Mouse (Mus musculus): ENCODE results near the gene Lrriq4. TPM values are rescaled to one million over a fixed set of nuclear protein-coding genes. Genes with fewer than 3 reads are reported as not detected.

Gene Lrriq4
- polyA plus RNA-seq, 1 experiment: not detected

DNA sequence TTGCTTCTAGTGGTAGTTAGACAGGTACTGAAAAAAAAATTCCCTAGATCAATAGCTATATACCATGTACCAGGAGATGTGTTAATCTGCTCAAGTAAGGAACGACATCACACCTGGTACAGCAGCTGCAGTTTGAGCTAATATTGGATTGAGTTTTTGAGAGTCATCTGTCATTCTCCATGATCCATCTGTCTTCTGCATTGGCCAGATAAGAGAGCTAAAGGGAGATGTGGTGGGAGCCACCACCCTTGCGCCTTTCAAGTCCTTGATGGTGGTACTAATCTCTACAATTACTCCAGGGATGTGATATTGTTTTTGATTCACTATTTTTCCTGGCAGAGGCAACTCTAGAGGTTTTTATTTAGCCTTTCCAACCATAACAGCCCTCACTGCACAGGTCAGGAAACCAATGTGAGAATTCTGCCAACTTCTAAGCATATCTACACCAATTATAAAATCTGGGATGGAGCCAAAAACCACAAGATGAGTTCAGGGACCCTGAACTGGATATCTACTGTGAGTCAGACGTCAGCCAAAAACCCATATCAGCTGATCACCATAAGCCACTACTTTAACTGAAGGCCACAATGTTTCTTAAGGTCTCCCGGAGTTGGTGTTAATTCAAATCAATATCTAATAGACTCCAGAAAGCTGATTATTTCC is 62.4 kb downstream of the Lrriq4 start:
- Histone ChIP-seq H3K27ac (ENCODE audit: insufficient read depth, low read depth, low read length) (no peak overlapping the region), H3K4me3 (ENCODE audit: insufficient read depth, low read length) (no peak overlapping the region)
- TF ChIP-seq CTCF (IDR thresholded peaks at IDR 0.05; ENCODE audit: low read depth, low read length): no peak
- no peak for TF ChIP-seq POLR2A (IDR thresholded peaks at IDR 0.05; ENCODE audit: borderline replicate concordance, low read depth, low read length)

DNA sequence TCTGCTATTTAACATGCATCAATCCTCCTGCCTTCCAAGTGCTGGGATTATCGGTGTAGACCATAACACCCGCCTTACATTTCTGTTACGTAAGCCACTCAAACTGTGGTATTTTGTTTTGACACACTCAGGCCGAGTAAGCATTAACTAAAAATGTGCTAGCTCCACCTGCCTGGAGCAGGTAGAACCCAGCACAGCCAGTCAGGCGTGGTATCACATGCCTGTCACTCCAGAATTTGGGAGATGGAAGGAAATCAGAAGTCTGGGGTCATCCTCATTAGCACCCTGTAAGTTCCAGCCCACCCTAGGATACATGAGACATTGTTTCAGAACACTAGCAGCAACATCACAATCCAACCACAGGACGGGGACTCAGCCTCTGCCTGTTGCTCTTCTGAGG is 65.9 kb downstream of the Lrriq4 start:
- no peak overlapping the region for H3K4me3 ChIP-seq (ENCODE audit: insufficient read depth, low read length)

More for the DNA sequence above, 62.4 kb downstream of the Lrriq4 start:
- H3K4me1 ChIP-seq (ENCODE audit: control insufficient read depth, insufficient read depth, low read length): no peaks in the 10 kb centered on the region

DNA sequence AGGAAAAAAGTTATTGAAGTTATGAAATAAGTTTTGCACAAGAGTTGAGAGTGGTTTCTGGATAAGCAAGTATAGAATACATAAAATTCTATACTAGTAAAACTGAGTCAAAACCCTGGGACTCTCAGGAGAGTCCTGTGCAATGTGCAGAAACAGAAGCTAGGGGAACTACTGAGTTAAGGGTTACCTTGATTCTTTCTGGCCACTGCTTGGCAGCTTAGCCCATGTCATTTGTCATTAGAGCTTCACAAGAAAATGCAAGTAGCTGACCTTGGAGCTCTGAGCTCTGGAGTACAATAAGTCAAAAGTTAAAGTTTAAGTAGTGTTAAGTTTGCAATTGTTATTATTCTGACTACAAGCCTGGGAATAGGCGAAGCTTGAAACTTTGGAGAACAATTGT is 69.0 kb downstream of the Lrriq4 start:
- no peak for TF ChIP-seq POLR2A (IDR thresholded peaks at IDR 0.05; ENCODE audit: borderline replicate concordance, low read depth, low read length)
- no peak for TF ChIP-seq CTCF (IDR thresholded peaks at IDR 0.05; ENCODE audit: low read depth, low read length)
- Histone ChIP-seq H3K4me3 (ENCODE audit: insufficient read depth, low read length) (no peak overlapping the region), H3K27ac (ENCODE audit: insufficient read depth, low read depth, low read length) (no peak overlapping the region), H3K4me1 (ENCODE audit: control insufficient read depth, insufficient read depth, low read length) (no peaks in the 10 kb centered on the region)

More for the DNA sequence above, 65.9 kb downstream of the Lrriq4 start:
- no peak for TF ChIP-seq POLR2A (IDR thresholded peaks at IDR 0.05; ENCODE audit: borderline replicate concordance, low read depth, low read length)
- TF ChIP-seq CTCF (IDR thresholded peaks at IDR 0.05; ENCODE audit: low read depth, low read length): no peak
- H3K4me1 ChIP-seq (ENCODE audit: control insufficient read depth, insufficient read depth, low read length): no peaks in the 10 kb centered on the region
- no peak overlapping the region for H3K27ac ChIP-seq (ENCODE audit: insufficient read depth, low read depth, low read length)

GRCm38 (mm10) chr3:30718649-30719048 is 74.3 kb downstream of the Lrriq4 start:
- TF ChIP-seq POLR2A (IDR thresholded peaks at IDR 0.05; ENCODE audit: borderline replicate concordance, low read depth, low read length) (no peak), CTCF (IDR thresholded peaks at IDR 0.05; ENCODE audit: low read depth, low read length) (no peak)
- Histone ChIP-seq H3K4me1 (ENCODE audit: control insufficient read depth, insufficient read depth, low read length) (no peaks in the 10 kb centered on the region), H3K27ac (ENCODE audit: insufficient read depth, low read depth, low read length) (no peak overlapping the region), H3K4me3 (ENCODE audit: insufficient read depth, low read length) (no peak overlapping the region)

Other genes with a start within 250 kb of the Lrriq4 start
- gene Mecom, start 96.5 kb upstream of the Lrriq4 start, polyA plus RNA-seq (2012; ENCODE audit: insufficient read depth, insufficient read length, missing spikeins): not detected in 2 replicates
- not detected in 2 replicates for gene Actrt3, start 44.6 kb upstream of the Lrriq4 start, polyA plus RNA-seq (2012; ENCODE audit: insufficient read depth, insufficient read length, missing spikeins)
- gene Mynn, start 42.4 kb upstream of the Lrriq4 start, polyA plus RNA-seq (2012; ENCODE audit: insufficient read depth, insufficient read length, missing spikeins): 11.2 and 13.5 TPM in 2 replicates
- not detected in 2 replicates for gene Lrrc34, start 3.4 kb downstream of the Lrriq4 start, polyA plus RNA-seq (2012; ENCODE audit: insufficient read depth, insufficient read length, missing spikeins)
- not detected in 2 replicates for gene Lrrc31, start 55.3 kb downstream of the Lrriq4 start, polyA plus RNA-seq (2012; ENCODE audit: insufficient read depth, insufficient read length, missing spikeins)
- not detected in 2 replicates for gene Samd7, start 101.8 kb downstream of the Lrriq4 start, polyA plus RNA-seq (2012; ENCODE audit: insufficient read depth, insufficient read length, missing spikeins)
- gene Sec62, start 148.4 kb downstream of the Lrriq4 start, polyA plus RNA-seq (2012; ENCODE audit: insufficient read depth, insufficient read length, missing spikeins): 104 and 114 TPM in 2 replicates
- gene Gpr160, start 211.4 kb downstream of the Lrriq4 start, polyA plus RNA-seq (2012; ENCODE audit: insufficient read depth, insufficient read length, missing spikeins): 20.3 and 24.8 TPM in 2 replicates